Mouse (Mus musculus): Measurements from ENCODE around the gene Cyb5b. TPM values are rescaled to one million over a fixed set of nuclear protein-coding genes. Genes with fewer than 3 reads are reported as not detected.
"Not testable (repeated sequence)": the region's sequence is repeated elsewhere in the genome, so short reads cannot be mapped to it uniquely, and the experiment has no call there.

The Cyb5b gene
- polyA plus RNA-seq (2012; rRNA removed): 86.2 and 157 TPM in 2 replicates

GRCm38 (mm10) chr8:107150404-107151157 is at the start of gene Cyb5b:
Cyb5b (plus strand) TSS chr8:107150640.
- Histone ChIP-seq H3K36me3 (ENCODE audit: control insufficient read depth, insufficient read depth, low read length) (peaks cover 21% of the 10 kb centered on the region), H3K4me3 (ENCODE audit: low read depth, low read length) (peak within 1 kb of the TSS; percentile 95), H3K27me3 (ENCODE audit: control insufficient read depth, insufficient read depth, low read length) (no peaks in the 10 kb centered on the region), H3K27ac (ENCODE audit: insufficient read depth, low read depth, low read length) (peak within 1 kb of the TSS; percentile 93), H3K4me1 (ENCODE audit: control insufficient read depth, insufficient read depth, insufficient read length, low read length) (peaks cover 5% of the 10 kb centered on the region; the same call in 1 of the 2 replicates)
- TF ChIP-seq CTCF (IDR thresholded peaks at IDR 0.05; ENCODE audit: extremely low read depth, insufficient read length, insufficient replicate concordance, low read depth, low read length) (no peak), POLR2A (IDR thresholded peaks at IDR 0.05; ENCODE audit: low read depth, low read length) (peak; percentile 82)
- under 1% methylated on average over 65 of the region's 65 CpGs for WGBS

GRCm38 (mm10) chr8:107104547-107104946 is 45.9 kb upstream of the Cyb5b start:
- no peaks in the 10 kb centered on the region for H3K27me3 ChIP-seq (ENCODE audit: control insufficient read depth, insufficient read depth, low read length)
- no peaks in the 10 kb centered on the region for H3K36me3 ChIP-seq (ENCODE audit: control insufficient read depth, insufficient read depth, low read length)
- H3K27ac ChIP-seq (ENCODE audit: insufficient read depth, low read depth, low read length): no peak overlapping the region
- no peak overlapping the region for H3K4me3 ChIP-seq (ENCODE audit: low read depth, low read length)
- no peaks in the 10 kb centered on the region for H3K4me1 ChIP-seq (ENCODE audit: control insufficient read depth, insufficient read depth, insufficient read length, low read length)
- 15% methylated on average over 4 of the region's 4 CpGs for WGBS
- TF ChIP-seq POLR2A (IDR thresholded peaks at IDR 0.05; ENCODE audit: low read depth, low read length) (no peak), CTCF (IDR thresholded peaks at IDR 0.05; ENCODE audit: extremely low read depth, insufficient read length, insufficient replicate concordance, low read depth, low read length) (peak; percentile 90; the same call in 1 of the 2 replicates)

GRCm38 (mm10) chr8:107108089-107108488 is 42.4 kb upstream of the Cyb5b start:
- H3K27me3 ChIP-seq (ENCODE audit: control insufficient read depth, insufficient read depth, low read length); H3K27ac ChIP-seq (ENCODE audit: insufficient read depth, low read depth, low read length); H3K4me1 ChIP-seq (ENCODE audit: control insufficient read depth, insufficient read depth, insufficient read length, low read length); H3K4me3 ChIP-seq (ENCODE audit: low read depth, low read length); H3K36me3 ChIP-seq (ENCODE audit: control insufficient read depth, insufficient read depth, low read length): not testable (repeated sequence)
- WGBS: 93% methylated on average over 5 of the region's 5 CpGs

DNA sequence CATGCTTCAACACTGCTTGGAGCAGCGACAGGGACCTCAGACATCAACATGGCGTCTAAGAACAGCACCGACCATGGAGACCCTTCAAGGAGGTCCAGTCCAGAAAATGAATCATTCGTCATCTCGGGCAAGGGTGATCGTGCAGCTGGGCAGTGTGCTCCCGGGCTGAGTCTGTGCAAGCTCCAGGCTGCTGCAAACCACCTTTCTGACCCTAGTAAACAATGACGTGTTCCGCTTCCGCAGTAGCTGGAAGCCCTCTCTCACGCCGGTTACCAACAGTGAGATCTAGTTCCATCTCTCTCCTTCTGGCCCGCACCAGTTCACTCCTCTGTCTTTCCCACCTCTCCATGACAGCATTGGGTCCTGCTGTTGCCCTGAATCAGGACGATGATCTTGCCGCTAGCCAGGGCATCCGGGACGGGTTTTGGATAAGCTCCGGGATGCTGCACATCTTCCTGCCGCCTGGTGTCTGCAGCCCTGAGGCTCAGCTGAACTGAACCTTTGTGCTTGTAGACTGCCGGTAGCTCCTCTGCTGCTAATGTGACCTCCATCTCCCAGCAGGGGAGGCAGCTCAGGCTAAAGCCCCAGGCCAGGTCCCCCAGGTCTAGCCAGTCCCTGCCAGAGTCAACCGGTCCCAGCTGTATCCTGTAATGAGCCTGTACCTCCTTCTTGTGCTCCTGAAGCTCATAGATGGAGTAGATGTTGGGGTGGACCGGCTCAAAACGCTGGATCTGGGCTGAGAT is 41.3 kb upstream of the Cyb5b start:
- Histone ChIP-seq H3K4me1 (ENCODE audit: control insufficient read depth, insufficient read depth, insufficient read length, low read length) (no peaks in the 10 kb centered on the region), H3K27ac (ENCODE audit: insufficient read depth, low read depth, low read length) (no peak overlapping the region), H3K27me3 (ENCODE audit: control insufficient read depth, insufficient read depth, low read length) (no peaks in the 10 kb centered on the region), H3K36me3 (ENCODE audit: control insufficient read depth, insufficient read depth, low read length) (no peaks in the 10 kb centered on the region), H3K4me3 (ENCODE audit: low read depth, low read length) (peak overlapping the region; percentile 36)
- no peak for TF ChIP-seq POLR2A (IDR thresholded peaks at IDR 0.05; ENCODE audit: low read depth, low read length)
- no peak for TF ChIP-seq CTCF (IDR thresholded peaks at IDR 0.05; ENCODE audit: extremely low read depth, insufficient read length, insufficient replicate concordance, low read depth, low read length)
- WGBS: 65% methylated on average over 23 of the region's 23 CpGs

DNA sequence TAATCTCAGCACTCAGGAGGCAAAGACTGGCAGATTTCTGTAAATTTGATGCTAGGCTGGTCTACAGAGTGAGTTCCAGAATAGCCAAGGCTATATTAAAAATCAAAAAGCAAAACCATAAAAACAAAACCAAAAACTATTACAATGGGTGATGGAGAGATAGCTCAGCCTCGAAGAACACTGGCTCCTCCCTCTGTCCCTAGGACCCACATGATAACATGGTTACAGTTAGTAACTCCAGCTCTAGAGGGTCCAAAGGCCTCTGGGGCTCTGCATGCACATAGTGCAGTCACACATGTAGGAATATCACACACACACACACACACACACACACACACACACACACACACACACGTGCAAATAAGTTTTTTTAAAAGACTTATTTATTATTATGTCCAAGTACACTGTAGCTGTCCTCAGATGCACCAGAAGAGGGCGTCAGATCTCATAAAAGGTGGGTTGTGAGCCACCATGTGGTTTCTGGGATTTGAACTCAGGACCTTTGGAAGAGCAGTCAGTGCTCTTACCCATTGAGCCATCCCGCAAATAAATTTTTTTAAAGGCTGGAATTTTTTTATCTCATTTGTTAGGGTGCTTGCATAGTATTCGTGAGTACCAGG is 40.5 kb upstream of the Cyb5b start:
- H3K36me3 ChIP-seq (ENCODE audit: control insufficient read depth, insufficient read depth, low read length): no peaks in the 10 kb centered on the region
- no peaks in the 10 kb centered on the region for H3K27me3 ChIP-seq (ENCODE audit: control insufficient read depth, insufficient read depth, low read length)
- no peak for TF ChIP-seq POLR2A (IDR thresholded peaks at IDR 0.05; ENCODE audit: low read depth, low read length)
- no peak for TF ChIP-seq CTCF (IDR thresholded peaks at IDR 0.05; ENCODE audit: extremely low read depth, insufficient read length, insufficient replicate concordance, low read depth, low read length)
- WGBS: 64% methylated on average over 5 of the region's 5 CpGs
- no peak overlapping the region for H3K4me3 ChIP-seq (ENCODE audit: low read depth, low read length)
- peaks cover 4% of the 10 kb centered on the region; the same call in 1 of the 2 replicates for H3K4me1 ChIP-seq (ENCODE audit: control insufficient read depth, insufficient read depth, insufficient read length, low read length)
- no peak overlapping the region for H3K27ac ChIP-seq (ENCODE audit: insufficient read depth, low read depth, low read length)

- H3K4me1 ChIP-seq (ENCODE audit: control insufficient read depth, insufficient read depth, insufficient read length, low read length): peaks cover 5% of the 10 kb centered on the region; the same call in 1 of the 2 replicates
- no peak for TF ChIP-seq CTCF (IDR thresholded peaks at IDR 0.05; ENCODE audit: extremely low read depth, insufficient read length, insufficient replicate concordance, low read depth, low read length)
- TF ChIP-seq POLR2A (IDR thresholded peaks at IDR 0.05; ENCODE audit: low read depth, low read length): no peak
- no peak overlapping the region for H3K27ac ChIP-seq (ENCODE audit: insufficient read depth, low read depth, low read length)
- WGBS: 84% methylated on average over 9 of the region's 9 CpGs
- no peak overlapping the region for H3K4me3 ChIP-seq (ENCODE audit: low read depth, low read length)
- H3K27me3 ChIP-seq (ENCODE audit: control insufficient read depth, insufficient read depth, low read length): no peaks in the 10 kb centered on the region
- no peaks in the 10 kb centered on the region for H3K36me3 ChIP-seq (ENCODE audit: control insufficient read depth, insufficient read depth, low read length)
Observed at GRCm38 (mm10) chr8:107110629-107111330, 39.7 kb upstream of the Cyb5b start.

All from small intestine, adult 2 months (tissue).